8 mouse cellular contexts compared by ENCODE assay signal in the genomic region with DNA sequence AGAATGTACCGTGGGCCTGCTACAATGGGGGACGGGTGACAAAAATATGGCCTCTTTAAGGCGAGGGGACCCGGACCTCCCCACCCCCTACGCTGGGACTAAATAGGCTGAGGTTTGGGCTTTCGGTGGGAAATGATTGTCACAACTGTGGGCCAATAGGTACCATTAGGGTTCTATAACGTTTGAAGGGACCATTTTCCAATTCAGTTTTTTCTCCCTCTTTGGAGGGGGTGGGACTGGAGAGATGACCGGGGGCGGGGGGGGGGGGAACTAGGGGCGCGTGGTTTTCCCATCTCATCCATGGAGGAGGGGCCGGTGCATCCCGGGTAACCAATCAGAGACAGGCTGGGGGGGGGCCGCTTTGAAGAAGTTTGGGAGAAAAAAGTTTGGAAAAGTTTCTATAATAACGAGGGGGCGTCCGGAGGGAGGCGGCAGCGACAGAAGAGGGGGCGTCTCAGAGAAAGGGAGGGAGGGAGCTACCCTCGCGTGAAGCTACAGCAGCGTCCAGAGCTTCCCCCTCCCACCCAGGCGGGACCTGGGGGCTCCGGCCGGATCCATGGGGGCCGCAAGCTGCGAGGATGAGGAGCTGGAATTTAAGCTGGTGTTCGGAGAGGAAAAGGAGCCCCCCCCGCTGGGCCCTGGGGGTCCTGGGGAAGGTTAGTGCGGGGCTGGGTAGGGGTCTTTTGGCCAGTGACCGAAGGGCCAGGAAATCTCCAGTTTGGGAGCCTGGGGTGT. TPM values are rescaled to one million over a fixed set of nuclear protein-coding genes. Genes with fewer than 3 reads are reported as not detected.
DNase-seq lines count a peak whose midpoint lies in the region; ATAC-seq and TF ChIP-seq lines count a peak whose summit lies in the region.
"Had no signal": no experiment of that assay in that cellular context is flagged by ENCODE, and none has a peak within 500 bp of the region (broad histone marks: within the 10 kb centered on the region; RNA-seq: fewer than 3 reads in every experiment).

No protein-coding gene starts in this region.

- DNase-seq in NIH3T3 (ENCODE audit: low read depth), result peak; percentile 90
- peak; percentile 76 for DNase-seq in brain, embryonic 14.5 days (ENCODE audit: low read depth)
- DNase-seq in gastrocnemius, postnatal 14 days, result peak; percentile 70
- DNase-seq in intestine, embryonic 14.5 days (ENCODE audit: low spot score), result peak; percentile 73

- peak overlapping the region; percentile 75 for H3K4me3 ChIP-seq in intestine, embryonic 14.5 days (ENCODE audit: low read depth, low read length)
- H3K4me3 ChIP-seq in lung, embryonic 15.5 days, result peak overlapping the region; percentile 71
- H3K4me3 ChIP-seq in stomach, embryonic 15.5 days (replicated peaks), result peak overlapping the region; percentile 67

- peak overlapping the region; percentile 86 for H3K4me2 ChIP-seq in intestine, embryonic 14.5 days (ENCODE audit: low read length)
- peak overlapping the region; percentile 79 for H3K4me2 ChIP-seq in lung, embryonic 15.5 days
- H3K4me2 ChIP-seq in stomach, embryonic 15.5 days, result peak overlapping the region; percentile 69

- intact Hi-C loops in gastrocnemius, postnatal 14 days (cut with DNase I; ENCODE audit: low total_unique reads), result loop anchor here (5.0 kb wide), 2 partner anchors 38 to 93 kb away; no protein-coding TSS in a partner anchor

- no peak for TF ChIP-seq POLR2A in brain, embryonic 14.5 days (IDR thresholded peaks at IDR 0.05; ENCODE audit: borderline replicate concordance, extremely low read depth, insufficient read depth, insufficient read length, poor library complexity, severe bottlenecking)

- H3K27ac ChIP-seq in intestine, embryonic 14.5 days (ENCODE audit: low read depth), result peak overlapping the region; percentile 90
- H3K27ac ChIP-seq in lung, embryonic 15.5 days, result peak overlapping the region; percentile 99
- H3K27ac ChIP-seq in stomach, embryonic 15.5 days, result peak overlapping the region; percentile 97

- under 1% methylated on average over 32 of the region's 32 CpGs for WGBS in intestine, embryonic 14.5 days
- 2% methylated on average over 29 of the region's 32 CpGs for WGBS in lung, embryonic 15.5 days
- 2% methylated on average over 31 of the region's 32 CpGs for WGBS in stomach, embryonic 15.5 days

- H3K9ac ChIP-seq in intestine, embryonic 14.5 days (ENCODE audit: low read length), result peak overlapping the region; percentile 87
- peak overlapping the region; percentile 86 for H3K9ac ChIP-seq in lung, embryonic 15.5 days
- peak overlapping the region; percentile 71 for H3K9ac ChIP-seq in stomach, embryonic 15.5 days

- no peaks in the 10 kb centered on the region for H3K27me3 ChIP-seq in intestine, embryonic 14.5 days (replicated peaks; ENCODE audit: control insufficient read depth, insufficient read depth, low read length)
- H3K27me3 ChIP-seq in lung, embryonic 15.5 days, result no peaks in the 10 kb centered on the region
- H3K27me3 ChIP-seq in stomach, embryonic 15.5 days (replicated peaks), result no peaks in the 10 kb centered on the region

- peaks cover 36% of the 10 kb centered on the region for H3K4me1 ChIP-seq in intestine, embryonic 14.5 days (replicated peaks; ENCODE audit: control insufficient read depth, insufficient read depth, low read length)
- peaks cover 51% of the 10 kb centered on the region for H3K4me1 ChIP-seq in lung, embryonic 15.5 days
- H3K4me1 ChIP-seq in stomach, embryonic 15.5 days, result peaks cover 13% of the 10 kb centered on the region

- H3K36me3 ChIP-seq in intestine, embryonic 14.5 days (ENCODE audit: control insufficient read depth, insufficient read depth, low read length), result peaks cover 29% of the 10 kb centered on the region
- H3K36me3 ChIP-seq in lung, embryonic 15.5 days, result peaks cover 24% of the 10 kb centered on the region; the same call in 1 of the 2 replicates
- peaks cover 5% of the 10 kb centered on the region; the same call in 1 of the 2 replicates for H3K36me3 ChIP-seq in stomach, embryonic 15.5 days

- ATAC-seq in intestine, embryonic 14.5 days (replicated peaks; ENCODE audit: low FRiP score, low TSS enrichment, low read depth), result no peak
- ATAC-seq in lung, embryonic 15.5 days (ENCODE audit: borderline replicate concordance, extremely low read depth, low FRiP score, low TSS enrichment), result peak; percentile 34
- ATAC-seq in stomach, embryonic 15.5 days (ENCODE audit: insufficient read depth, low FRiP score, low read depth), result peak; percentile 6; the same call in 1 of the 2 replicates
- no peak for ATAC-seq in CD4-positive, CD25-positive, alpha-beta regulatory T cell, adult 4 months

- no peaks in the 10 kb centered on the region for H3K9me3 ChIP-seq in intestine, embryonic 14.5 days (ENCODE audit: control insufficient read depth, low read length)
- H3K9me3 ChIP-seq in lung, embryonic 15.5 days, result no peaks in the 10 kb centered on the region
- H3K9me3 ChIP-seq in stomach, embryonic 15.5 days, result no peaks in the 10 kb centered on the region

- no peak for TF ChIP-seq CTCF in brain, embryonic 14.5 days (IDR thresholded peaks at IDR 0.05; ENCODE audit: borderline replicate concordance, extremely low read depth, insufficient read depth, insufficient read length)

RNA-seq across cellular contexts. Expression of gene Nfatc4, which starts 1.7 kb away (rescaled TPM):
- 22.3 and 26.2 TPM in 2 replicates for polyA plus RNA-seq in brain, embryonic 14.5 days (2012; rRNA removed)
- 1 to 10 TPM; 7.4 to 7.5 TPM for total RNA-seq in gastrocnemius, postnatal 14 days (2021)
- 34.3 and 37.4 TPM in 2 replicates for polyA plus RNA-seq in intestine, embryonic 14.5 days (2014; fragmentation: Nextera tagmentation; extraction: Ambion mirVana)
- 50.9 and 52.7 TPM in 2 replicates for polyA plus RNA-seq in lung, embryonic 15.5 days (2015; fragmentation: Nextera tagmentation; extraction: Ambion mirVana)
- polyA plus RNA-seq in stomach, embryonic 15.5 days (2015; fragmentation: Nextera tagmentation; extraction: Ambion mirVana), result 35.5 and 40.9 TPM in 2 replicates
- not detected for polyA plus RNA-seq in CD4-positive, CD25-positive, alpha-beta regulatory T cell, adult 4 months (2017; shearing (Covaris generic))
- total RNA-seq: neutrophil, adult 5-6 weeks had no signal

RNA-seq across cellular contexts. Expression of gene Nynrin, which starts 29.2 kb away (rescaled TPM):
- 14.1 and 24.1 TPM in 2 replicates for polyA plus RNA-seq in brain, embryonic 14.5 days (2012; rRNA removed)
- total RNA-seq in gastrocnemius, postnatal 14 days (2021), result 1 to 10 TPM; 7.2 to 7.5 TPM
- polyA plus RNA-seq in intestine, embryonic 14.5 days (2014; fragmentation: Nextera tagmentation; extraction: Ambion mirVana), result 15.9 and 18.6 TPM in 2 replicates
- polyA plus RNA-seq in lung, embryonic 15.5 days (2015; fragmentation: Nextera tagmentation; extraction: Ambion mirVana), result 19.5 and 19.7 TPM in 2 replicates
- polyA plus RNA-seq in stomach, embryonic 15.5 days (2015; fragmentation: Nextera tagmentation; extraction: Ambion mirVana), result 15.4 and 18.5 TPM in 2 replicates
- polyA plus RNA-seq in CD4-positive, CD25-positive, alpha-beta regulatory T cell, adult 4 months (2017; shearing (Covaris generic)), result under 1 TPM; 0.04 to 0.11 TPM

RNA-seq across cellular contexts. Expression of gene Ripk3, which starts 36.0 kb away (rescaled TPM):
- polyA plus RNA-seq in brain, embryonic 14.5 days (2012; rRNA removed), result 2.5 and 2.6 TPM in 2 replicates
- total RNA-seq in gastrocnemius, postnatal 14 days (2021), result 1 to 10 TPM; 2.4 to 2.6 TPM
- 48.5 and 51.7 TPM in 2 replicates for polyA plus RNA-seq in intestine, embryonic 14.5 days (2014; fragmentation: Nextera tagmentation; extraction: Ambion mirVana)
- polyA plus RNA-seq in lung, embryonic 15.5 days (2015; fragmentation: Nextera tagmentation; extraction: Ambion mirVana), result 43.4 and 45.6 TPM in 2 replicates
- 32.0 and 36.9 TPM in 2 replicates for polyA plus RNA-seq in stomach, embryonic 15.5 days (2015; fragmentation: Nextera tagmentation; extraction: Ambion mirVana)
- 10 to 100 TPM; 80.3 to 81.9 TPM for polyA plus RNA-seq in CD4-positive, CD25-positive, alpha-beta regulatory T cell, adult 4 months (2017; shearing (Covaris generic))

RNA-seq across cellular contexts. Expression of gene Adcy4, which starts 40.8 kb away (rescaled TPM):
- polyA plus RNA-seq in brain, embryonic 14.5 days (2012; rRNA removed), result 3.5 and 7.8 TPM in 2 replicates
- 1 to 10 TPM; 7.1 to 8.6 TPM for total RNA-seq in gastrocnemius, postnatal 14 days (2021)
- polyA plus RNA-seq in intestine, embryonic 14.5 days (2014; fragmentation: Nextera tagmentation; extraction: Ambion mirVana), result 5.8 and 7.2 TPM in 2 replicates
- 14.3 and 18.0 TPM in 2 replicates for polyA plus RNA-seq in lung, embryonic 15.5 days (2015; fragmentation: Nextera tagmentation; extraction: Ambion mirVana)
- polyA plus RNA-seq in stomach, embryonic 15.5 days (2015; fragmentation: Nextera tagmentation; extraction: Ambion mirVana), result 6.3 and 8.0 TPM in 2 replicates
- polyA plus RNA-seq in CD4-positive, CD25-positive, alpha-beta regulatory T cell, adult 4 months (2017; shearing (Covaris generic)), result 1 to 10 TPM in 1 of 2 experiments, not detected in 1; 1.0 TPM
- total RNA-seq: neutrophil, adult 5-6 weeks had no signal

RNA-seq across cellular contexts. Expression of gene Ltb4r1, which starts 58.9 kb away (rescaled TPM):
- polyA plus RNA-seq in brain, embryonic 14.5 days (2012; rRNA removed), result 0.45 and 0.71 TPM in 2 replicates
- under 1 TPM; 0.22 to 0.39 TPM for total RNA-seq in gastrocnemius, postnatal 14 days (2021)
- polyA plus RNA-seq in intestine, embryonic 14.5 days (2014; fragmentation: Nextera tagmentation; extraction: Ambion mirVana), result 0.30 and 0.38 TPM in 2 replicates
- polyA plus RNA-seq in lung, embryonic 15.5 days (2015; fragmentation: Nextera tagmentation; extraction: Ambion mirVana), result 1.7 and 2.6 TPM in 2 replicates
- 3.8 and 4.7 TPM in 2 replicates for polyA plus RNA-seq in stomach, embryonic 15.5 days (2015; fragmentation: Nextera tagmentation; extraction: Ambion mirVana)
- polyA plus RNA-seq in CD4-positive, CD25-positive, alpha-beta regulatory T cell, adult 4 months (2017; shearing (Covaris generic)), result 1 to 10 TPM; 4.1 to 4.5 TPM

Comparison
In these comparisons a context has a peak if more than half of its experiments do, and no peak if none do; other contexts are left out.
1. ATAC-seq: peak in lung, embryonic 15.5 days (single experiment) and stomach, embryonic 15.5 days (single experiment); none in intestine, embryonic 14.5 days (single experiment) and CD4-positive, CD25-positive, alpha-beta regulatory T cell, adult 4 months (single experiment).
2. RNA of gene Nfatc4, which starts 1.7 kb away (polyA plus RNA-seq): 50.9 to 52.7 TPM in lung, embryonic 15.5 days, 35.5 to 40.9 TPM in stomach, embryonic 15.5 days, 34.3 to 37.4 TPM in intestine, embryonic 14.5 days and 22.3 to 26.2 TPM in brain, embryonic 14.5 days; not detected in CD4-positive, CD25-positive, alpha-beta regulatory T cell, adult 4 months; every median in the first group is over 10 times any median in the second.
3. RNA of gene Nynrin, which starts 29.2 kb away (polyA plus RNA-seq): 14.1 to 24.1 TPM in brain, embryonic 14.5 days, 19.5 to 19.7 TPM in lung, embryonic 15.5 days, 15.9 to 18.6 TPM in intestine, embryonic 14.5 days and 15.4 to 18.5 TPM in stomach, embryonic 15.5 days; 0.04 to 0.11 TPM in CD4-positive, CD25-positive, alpha-beta regulatory T cell, adult 4 months; every median in the first group is over 10 times any median in the second.
4. Peak in every context shown above with its lines, with median percentiles within 50 percentile points of each other: DNase-seq, H3K27ac ChIP-seq, H3K4me2 ChIP-seq, H3K4me3 ChIP-seq and H3K9ac ChIP-seq.